Mouse (Mus musculus) left cerebral cortex, adult 2 months (tissue): ENCODE results near the gene Tnpo1. TPM values are rescaled to one million over a fixed set of nuclear protein-coding genes. Genes with fewer than 3 reads are reported as not detected.

Experiments
- DNase-seq, 2 experiments: peaks; one replicate each; pipeline ENCODE4 v3.0.0; 2021 to 2022; ENCODE audit warnings: low spot score in 2 of 2, mixed read lengths in 1 of 2; ENCODE audit errors: extremely low spot score in 1 of 2
- H3K27ac ChIP-seq: fragments of 200-600 bp; 2 replicates; pipeline ENCODE4 v1.8.1; 2022
- H3K4me3 ChIP-seq: fragments of 200-600 bp; 2 replicates; pipeline ENCODE4 v1.8.1; 2022
- CTCF ChIP-seq: fragments of 200-600 bp; IDR thresholded peaks from 2 replicates; pipeline ENCODE4 v1.8.1; 2022; ENCODE audit warnings: antibody characterized with exemption, mild to moderate bottlenecking, moderate library complexity
- intact Hi-C: fragments of 180-260 bp; cut with DNase I; formaldehyde crosslinking; loops from one replicate; pipeline ENCODE4 v1.15.1; 2025
- total RNA-seq, 2 experiments: library from RNA; stranded (reverse); gene quantifications; 2 replicates each; pipeline ENCODE4 v1.2.3; 2021

Tnpo1 gene
- total RNA-seq, 2 experiments from 2014 or later: 66.9 to 67.5 TPM

GRCm38 (mm10) chr13:98951951-98952350 is 25.8 kb upstream of the Tnpo1 start:
- TF ChIP-seq CTCF: no peak
- Histone ChIP-seq H3K27ac (no peak overlapping the region), H3K4me3 (no peak overlapping the region)
- no peak for DNase-seq
- intact Hi-C loops: no loop called here

- DNase-seq: no peak
- intact Hi-C loops: no loop called here
- TF ChIP-seq CTCF: no peak
Measured at GRCm38 (mm10) chr13:98948146-98948545, 22.0 kb upstream of the Tnpo1 start.

DNA sequence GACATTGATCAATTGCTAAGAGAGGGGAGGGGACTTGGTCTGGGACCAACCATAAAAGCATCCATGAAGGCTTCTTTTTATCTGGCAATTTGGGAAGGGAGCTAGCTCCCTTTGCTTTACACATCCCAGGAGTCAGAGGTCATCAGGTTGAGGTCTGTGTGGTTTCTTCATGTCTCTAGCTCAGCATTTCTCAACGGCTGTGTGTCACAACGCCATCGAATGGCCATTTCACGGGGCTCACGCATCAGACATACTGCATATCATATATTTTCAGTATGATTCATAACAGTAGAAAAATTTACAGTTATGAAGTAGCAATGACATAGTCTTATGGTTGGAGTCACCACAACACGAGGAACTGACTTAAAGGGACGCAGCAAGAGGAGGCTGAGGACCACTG is 20.2 kb upstream of the Tnpo1 start:
- DNase-seq: no peak
- no peak for TF ChIP-seq CTCF
- Histone ChIP-seq H3K4me3 (no peak overlapping the region), H3K27ac (no peak overlapping the region)
- intact Hi-C loops: no loop called here

More at GRCm38 (mm10) chr13:98948146-98948545, 22.0 kb upstream of the Tnpo1 start:
- Histone ChIP-seq H3K4me3 (no peak overlapping the region), H3K27ac (no peak overlapping the region)

DNA sequence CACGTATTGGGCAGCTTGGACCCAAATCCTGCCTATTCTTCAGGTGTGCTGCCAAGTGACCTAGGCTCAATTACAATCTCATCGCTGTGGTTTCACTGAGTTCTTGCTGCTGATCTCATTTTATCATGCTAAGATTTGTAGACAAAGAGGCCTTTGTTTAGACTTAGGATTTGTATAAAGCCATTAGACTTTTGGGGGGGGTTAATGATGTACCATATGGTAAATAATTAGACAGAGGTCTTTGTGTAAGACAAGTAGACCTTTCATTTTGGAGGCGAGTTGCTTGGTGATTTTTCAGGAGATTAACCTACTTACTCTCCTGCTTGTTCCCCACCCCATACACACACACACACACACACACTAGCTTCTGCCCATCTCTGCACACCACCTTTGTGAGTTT is 19.7 kb upstream of the Tnpo1 start:
- no peak for TF ChIP-seq CTCF
- intact Hi-C loops: no loop called here
- DNase-seq: no peak
- Histone ChIP-seq H3K27ac (no peak overlapping the region), H3K4me3 (no peak overlapping the region)

GRCm38 (mm10) chr13:98945381-98945780 is 19.2 kb upstream of the Tnpo1 start:
- no peak overlapping the region for H3K4me3 ChIP-seq
- intact Hi-C loops: no loop called here

DNA sequence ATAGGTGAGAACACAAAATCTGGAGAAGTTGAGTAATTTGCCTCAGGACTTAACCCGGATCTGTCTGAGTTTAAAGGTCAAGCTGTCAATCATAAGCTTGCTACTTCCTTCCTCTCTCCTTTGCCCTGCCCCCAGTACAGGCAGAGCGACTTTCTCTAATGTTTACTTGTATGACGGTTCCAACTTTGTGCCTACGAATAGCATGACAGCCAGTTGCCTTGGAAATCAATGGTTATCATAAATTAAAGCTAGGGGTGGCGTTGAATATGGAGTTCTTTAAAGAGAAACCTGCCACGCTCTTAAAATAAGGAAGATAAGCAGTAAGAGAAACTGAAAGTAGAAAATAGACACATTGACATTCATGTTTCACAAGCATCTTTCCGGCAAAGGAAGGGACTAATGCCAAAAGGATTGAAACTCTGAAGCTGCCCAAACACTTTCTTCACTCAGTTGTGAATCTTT is 18.5 kb upstream of the Tnpo1 start:
- intact Hi-C loops: no loop called here
- TF ChIP-seq CTCF: no peak
- no peak for DNase-seq
- Histone ChIP-seq H3K4me3 (peak overlapping the region; percentile 24), H3K27ac (no peak overlapping the region; the same call in 1 of the 2 replicates)

More at GRCm38 (mm10) chr13:98945381-98945780, 19.2 kb upstream of the Tnpo1 start:
- DNase-seq: no peak
- no peak overlapping the region for H3K27ac ChIP-seq
- no peak for TF ChIP-seq CTCF

GRCm38 (mm10) chr13:98942360-98942759 is 16.2 kb upstream of the Tnpo1 start:
- TF ChIP-seq CTCF: no peak
- H3K27ac ChIP-seq: no peak overlapping the region
- intact Hi-C loops: no loop called here

DNA sequence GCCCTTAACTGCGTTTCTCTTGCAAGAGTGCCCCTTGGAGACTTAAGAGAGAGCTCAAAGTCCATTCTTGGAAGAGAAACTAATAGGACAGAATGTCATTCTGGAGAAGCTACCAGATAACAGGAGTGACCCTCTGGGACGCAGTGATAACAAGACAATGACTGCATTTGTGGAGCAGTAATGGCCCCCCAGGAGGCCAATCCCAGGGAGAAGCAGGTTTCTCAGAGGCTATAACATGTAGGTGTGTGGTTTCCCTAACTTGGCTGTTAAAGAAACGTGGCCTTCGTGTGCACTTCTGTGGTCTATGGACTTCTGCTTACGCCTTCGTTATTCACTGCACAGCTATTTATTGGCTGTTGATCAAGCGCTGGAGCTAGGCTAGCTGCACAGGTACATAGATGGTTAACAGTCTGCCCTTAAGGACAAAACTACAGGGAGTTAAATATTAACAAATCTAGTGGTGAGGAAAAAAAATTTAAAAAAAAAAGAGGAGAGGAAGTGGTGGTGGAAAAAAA is 15.7 kb upstream of the Tnpo1 start:
- Histone ChIP-seq H3K27ac (no peak overlapping the region), H3K4me3 (no peak overlapping the region)
- no peak for DNase-seq
- TF ChIP-seq CTCF: no peak
- intact Hi-C loops: no loop called here

More at GRCm38 (mm10) chr13:98942360-98942759, 16.2 kb upstream of the Tnpo1 start:
- no peak for DNase-seq
- H3K4me3 ChIP-seq: no peak overlapping the region

DNA sequence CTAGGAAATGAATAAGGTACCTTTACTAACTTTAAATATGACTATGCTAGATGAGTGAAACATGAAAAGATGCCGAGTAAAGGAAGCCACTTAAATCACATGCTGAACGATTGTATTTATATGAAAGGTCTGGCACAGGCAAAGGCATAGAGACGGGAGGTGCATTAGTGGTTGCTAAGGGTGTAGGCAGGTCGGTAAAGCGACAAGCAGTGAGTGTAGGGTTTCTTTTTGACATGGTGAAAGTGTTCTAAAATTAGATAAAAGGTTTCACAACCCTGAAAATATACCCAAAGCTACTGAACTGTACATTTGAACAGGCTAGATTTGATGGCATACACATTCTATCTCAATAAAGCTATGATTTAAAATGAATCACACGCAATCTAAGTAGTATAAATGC is 10.9 kb upstream of the Tnpo1 start:
- intact Hi-C loops: no loop called here
- DNase-seq: no peak
- TF ChIP-seq CTCF: no peak

DNA sequence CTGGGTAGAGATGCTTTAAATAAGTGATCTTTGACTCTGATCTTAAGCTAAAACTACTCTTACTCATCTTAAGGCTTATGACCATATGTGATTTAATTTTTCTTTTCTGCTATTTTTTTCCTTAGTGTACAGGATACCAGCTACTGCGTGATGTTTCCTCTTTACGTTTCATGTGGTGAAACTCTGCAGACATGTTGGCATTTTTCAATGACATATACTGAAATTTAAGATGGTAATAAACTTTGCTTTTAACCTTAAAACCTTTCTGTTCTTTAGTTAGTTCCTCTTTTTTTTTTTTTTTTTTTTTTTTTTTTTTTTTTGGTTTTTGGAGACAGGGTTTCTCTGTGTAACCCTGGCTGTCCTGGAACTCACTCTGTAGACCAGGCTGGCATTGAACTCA is 2.7 kb upstream of the Tnpo1 start:
- intact Hi-C loops: loop anchor here (10.0 kb wide), 1 partner anchor 126 kb away; no protein-coding TSS in a partner anchor
- DNase-seq: no peak
- H3K27ac ChIP-seq: no peak overlapping the region
- no peak overlapping the region for H3K4me3 ChIP-seq
- no peak for TF ChIP-seq CTCF

More for the DNA sequence above, 10.9 kb upstream of the Tnpo1 start:
- no peak overlapping the region for H3K27ac ChIP-seq
- no peak overlapping the region for H3K4me3 ChIP-seq

GRCm38 (mm10) chr13:98926958-98927242 is 716 bp upstream of the Tnpo1 start:
- intact Hi-C loops: loop anchor here (10.0 kb wide), 1 partner anchor 128 kb away; no protein-coding TSS in a partner anchor
- no peak for TF ChIP-seq CTCF
- peak overlapping the region; percentile 98 for H3K4me3 ChIP-seq
- peak overlapping the region; percentile 96 for H3K27ac ChIP-seq
- DNase-seq: no peak

GRCm38 (mm10) chr13:98925486-98926212 is 535 bp downstream of the Tnpo1 start:
- Histone ChIP-seq H3K27ac (peak overlapping the region; percentile 96), H3K4me3 (peak overlapping the region; percentile 98)
- intact Hi-C loops: loop anchor here (2.0 to 10.0 kb wide), 4 partner anchors 35 to 221 kb away; no protein-coding TSS in a partner anchor
- peak; percentile 37 to 41 for DNase-seq
- TF ChIP-seq CTCF: no peak
